Mouse (Mus musculus) stomach, embryonic 16.5 days (tissue): ENCODE data around the gene Arntl2. TPM values are rescaled to one million over a fixed set of nuclear protein-coding genes. Genes with fewer than 3 reads are reported as not detected.
A peak's percentile ranks its signal among the peaks of the same experiment; 100 is the strongest.

Source experiments
- ATAC-seq: fragments of 200-750 bp; cut with Nextera tagmentation; 2 replicates; pipeline ENCODE4 v1.8.0; 2017; ENCODE audit warnings: moderate number of reproducible peaks, moderate TSS enrichment; ENCODE audit not compliant: insufficient read depth, low FRiP score
- H3K27ac ChIP-seq: fragments of 300-500 bp; sonication (generic); 2 replicates; pipeline ENCODE4 v1.5.1; 2014; ENCODE audit warnings: low read length
- H3K27me3 ChIP-seq: fragments of 300-500 bp; sonication (generic); 2 replicates; pipeline ENCODE4 v1.6.1; 2014; ENCODE audit warnings: low read length, control low read depth, mixed read lengths; ENCODE audit not compliant: control insufficient read depth, insufficient read depth
- H3K36me3 ChIP-seq: fragments of 300-500 bp; sonication (generic); 2 replicates; pipeline ENCODE4 v1.6.1; 2014; ENCODE audit warnings: low read length; ENCODE audit not compliant: control insufficient read depth, insufficient read depth
- H3K4me1 ChIP-seq: fragments of 300-500 bp; sonication (generic); 2 replicates; pipeline ENCODE4 v1.6.1; 2014; ENCODE audit warnings: low read length, control low read depth, mixed read lengths; ENCODE audit not compliant: control insufficient read depth, insufficient read depth
- H3K4me2 ChIP-seq: fragments of 300-500 bp; sonication (generic); 2 replicates; pipeline ENCODE4 v1.6.1; 2014; ENCODE audit warnings: low read depth, low read length, mixed read lengths
- H3K4me3 ChIP-seq: fragments of 300-500 bp; sonication (generic); replicated peaks from 2 replicates; pipeline ENCODE4 v1.5.1; 2014; ENCODE audit warnings: mild to moderate bottlenecking, low read length
- H3K9ac ChIP-seq: fragments of 300-500 bp; sonication (generic); 2 replicates; pipeline ENCODE4 v1.6.1; 2014; ENCODE audit warnings: low read length
- H3K9me3 ChIP-seq: fragments of 300-500 bp; sonication (generic); replicated peaks from 2 replicates; pipeline ENCODE4 v1.6.1; 2016; ENCODE audit warnings: low read length, control low read depth; ENCODE audit not compliant: control insufficient read depth
- WGBS: fragments of 180-500 bp; shearing (Covaris S2); extraction: QIAGEN DNeasy Blood & Tissue Kit; methylation state at CpG from one replicate; pipeline ENCODE4 v1.1.7; 2014; 5-methylcytosine and 5-hydroxymethylcytosine counted together
- polyA plus RNA-seq: library from polyadenylated mRNA; unstranded; fragments of >200 nt; fragmentation: Nextera tagmentation; extraction: Ambion mirVana; gene quantifications from 2 replicates; pipeline ENCODE4 v1.2.1, GENCODE M21; 2015

Arntl2 gene
- 7.5 and 9.1 TPM in 2 replicates for polyA plus RNA-seq

- no peaks in the 10 kb centered on the region for H3K36me3 ChIP-seq
- peak within 1 kb of the TSS; percentile 83 for H3K4me2 ChIP-seq
- H3K9me3 ChIP-seq = no peaks in the 10 kb centered on the region
- no peaks in the 10 kb centered on the region for H3K27me3 ChIP-seq
- H3K27ac ChIP-seq = no peak within 1 kb of the TSS
- H3K4me1 ChIP-seq = peaks cover 6% of the 10 kb centered on the region; the same call in 1 of the 2 replicates
- peak within 1 kb of the TSS; percentile 65 for H3K4me3 ChIP-seq
- WGBS = 1% methylated on average over 36 of the region's 36 CpGs
- H3K9ac ChIP-seq = peak within 1 kb of the TSS; percentile 78
- peak; percentile 97 for ATAC-seq
These were observed at the start of gene Arntl2 for GRCm38 (mm10) chr6:146795924-146796545. TSS of gene Arntl2 (plus strand) at chr6:146796055.

DNA sequence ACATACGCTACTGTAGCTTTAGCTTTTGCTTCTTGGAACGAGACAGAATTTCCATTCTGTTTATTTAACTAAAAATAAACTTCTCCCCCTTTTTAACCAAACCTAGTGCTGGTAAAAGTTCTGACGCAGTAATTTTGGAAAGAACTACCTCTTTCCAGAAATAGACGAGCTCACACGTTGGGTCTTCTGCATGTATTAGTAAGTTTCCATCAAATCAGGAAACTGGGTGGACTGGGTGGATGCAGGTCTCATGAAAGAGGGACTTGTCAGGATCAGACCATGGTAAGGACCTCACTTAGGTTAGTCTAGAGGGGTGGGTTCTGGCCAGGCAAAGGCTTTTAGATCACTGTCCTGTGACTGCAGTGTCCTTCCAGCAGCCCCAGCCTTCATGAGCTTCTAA is 49.3 kb upstream of the Arntl2 start:
- Histone ChIP-seq H3K4me3 (no peak overlapping the region), H3K4me1 (peaks cover 14% of the 10 kb centered on the region), H3K4me2 (peak overlapping the region; percentile 19; the same call in 1 of the 2 replicates), H3K9ac (no peak overlapping the region; the same call in 1 of the 2 replicates), H3K27ac (peak overlapping the region; percentile 74), H3K36me3 (no peaks in the 10 kb centered on the region), H3K27me3 (no peaks in the 10 kb centered on the region), H3K9me3 (no peaks in the 10 kb centered on the region)
- no peak for ATAC-seq
- 35% methylated on average over 5 of the region's 5 CpGs for WGBS

- Histone ChIP-seq H3K36me3 (no peaks in the 10 kb centered on the region), H3K4me2 (no peak overlapping the region), H3K4me1 (peaks cover 18% of the 10 kb centered on the region), H3K4me3 (no peak overlapping the region), H3K27ac (peak overlapping the region; percentile 74), H3K27me3 (no peaks in the 10 kb centered on the region), H3K9me3 (no peaks in the 10 kb centered on the region), H3K9ac (no peak overlapping the region)
- ATAC-seq = no peak
These were observed 48.8 kb upstream of the Arntl2 start for GRCm38 (mm10) chr6:146747057-146747456.

DNA sequence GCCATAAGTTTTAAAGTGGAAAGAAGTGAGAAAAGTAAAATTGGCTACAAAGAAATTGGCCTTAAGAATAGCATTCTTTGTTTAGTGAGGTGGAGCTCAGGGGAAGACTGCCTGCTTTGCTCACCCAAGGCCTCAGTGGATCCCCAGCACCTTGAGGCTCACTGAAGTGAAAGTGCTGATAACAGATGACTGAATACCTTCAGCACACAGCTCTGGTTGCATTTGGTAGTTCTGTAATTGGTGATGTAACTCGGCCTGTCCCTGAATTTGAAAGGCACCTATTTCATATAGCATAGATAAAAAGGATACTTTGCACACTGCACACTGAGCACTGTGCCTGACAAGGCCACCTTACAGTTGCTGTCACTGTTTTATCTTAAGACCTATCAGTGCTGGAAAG is 47.6 kb upstream of the Arntl2 start:
- Histone ChIP-seq H3K9me3 (no peaks in the 10 kb centered on the region), H3K27ac (no peak overlapping the region), H3K4me2 (no peak overlapping the region), H3K27me3 (no peaks in the 10 kb centered on the region), H3K9ac (no peak overlapping the region), H3K36me3 (no peaks in the 10 kb centered on the region), H3K4me1 (peaks cover 18% of the 10 kb centered on the region; the same call in 1 of the 2 replicates), H3K4me3 (no peak overlapping the region)
- 78% methylated on average over 1 of the region's 1 CpGs for WGBS
- no peak for ATAC-seq

DNA sequence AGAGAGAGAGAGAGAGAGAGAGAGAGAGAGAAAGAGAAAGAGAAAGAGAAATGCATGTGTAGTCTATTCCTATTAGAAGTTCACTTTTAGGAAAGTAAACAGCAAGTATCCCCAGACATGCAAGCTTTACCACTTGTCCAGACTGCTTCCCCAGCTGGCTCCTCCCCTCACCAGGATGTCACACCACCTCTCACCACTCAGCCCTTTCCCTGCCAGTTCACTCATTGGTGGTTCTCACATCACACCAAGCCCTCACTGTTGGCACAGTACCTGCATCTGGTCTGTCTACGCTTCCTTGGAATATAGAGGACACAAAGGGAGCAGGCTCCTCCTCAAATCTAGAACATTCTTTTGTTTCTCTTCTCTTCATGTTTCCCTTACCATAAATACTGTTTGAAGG is 44.2 kb upstream of the Arntl2 start:
- H3K4me2 ChIP-seq = no peak overlapping the region
- ATAC-seq = peak; percentile 76; the same call in 1 of the 2 replicates
- 58% methylated on average over 1 of the region's 1 CpGs for WGBS
- no peaks in the 10 kb centered on the region for H3K9me3 ChIP-seq
- H3K4me1 ChIP-seq = peaks cover 24% of the 10 kb centered on the region
- no peak overlapping the region for H3K4me3 ChIP-seq
- no peaks in the 10 kb centered on the region for H3K27me3 ChIP-seq
- H3K36me3 ChIP-seq = no peaks in the 10 kb centered on the region
- H3K27ac ChIP-seq = peak overlapping the region; percentile 25
- no peak overlapping the region for H3K9ac ChIP-seq

- no peak for ATAC-seq
- peaks cover 19% of the 10 kb centered on the region for H3K4me1 ChIP-seq
- no peak overlapping the region for H3K4me3 ChIP-seq
- WGBS = 79% methylated on average over 2 of the region's 2 CpGs
- H3K9me3 ChIP-seq = no peaks in the 10 kb centered on the region
- peak overlapping the region; percentile 25 for H3K27ac ChIP-seq
- H3K9ac ChIP-seq = no peak overlapping the region
- no peaks in the 10 kb centered on the region for H3K36me3 ChIP-seq
- H3K4me2 ChIP-seq = no peak overlapping the region
- H3K27me3 ChIP-seq = no peaks in the 10 kb centered on the region
These were observed 43.7 kb upstream of the Arntl2 start for GRCm38 (mm10) chr6:146752178-146752577.

- 64% methylated on average over 1 of the region's 1 CpGs for WGBS
- Histone ChIP-seq H3K4me3 (no peak overlapping the region), H3K9ac (no peak overlapping the region), H3K36me3 (no peaks in the 10 kb centered on the region), H3K27ac (no peak overlapping the region), H3K9me3 (no peaks in the 10 kb centered on the region), H3K27me3 (no peaks in the 10 kb centered on the region), H3K4me1 (peaks cover 19% of the 10 kb centered on the region), H3K4me2 (no peak overlapping the region)
- no peak for ATAC-seq
These were observed 43.2 kb upstream of the Arntl2 start for GRCm38 (mm10) chr6:146752612-146753011.

DNA sequence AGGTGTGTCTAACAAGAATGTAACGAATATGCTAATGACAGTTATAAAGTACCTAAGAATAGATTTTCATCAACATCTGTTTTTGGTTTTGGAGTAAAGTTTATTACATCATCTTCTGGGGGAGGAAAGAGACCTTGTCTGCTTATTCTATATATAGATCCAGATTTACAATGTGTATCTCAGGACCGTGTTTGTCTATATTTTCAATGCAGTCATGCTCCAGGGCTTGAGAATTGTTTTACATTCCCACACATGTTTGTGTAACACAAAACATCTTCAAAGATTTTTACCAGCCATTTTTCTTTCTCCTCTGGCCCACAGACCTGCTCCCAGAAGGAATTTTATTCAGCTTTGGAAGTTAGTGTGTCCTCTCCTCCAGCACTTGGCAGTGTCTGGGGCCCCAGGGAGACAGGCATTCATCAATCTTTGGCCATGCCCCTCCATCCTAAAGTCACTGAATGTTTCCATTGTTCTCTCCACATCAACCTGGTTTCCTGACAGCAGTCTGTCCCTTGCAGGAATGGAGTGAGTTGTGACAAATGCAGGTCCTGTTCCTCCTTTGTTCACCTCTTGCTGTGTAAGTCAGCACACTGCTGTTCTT is 42.2 kb upstream of the Arntl2 start:
- 41% methylated on average over 2 of the region's 2 CpGs for WGBS

GRCm38 (mm10) chr6:146755136-146755535 is 40.7 kb upstream of the Arntl2 start:
- H3K4me1 ChIP-seq = peaks cover 16% of the 10 kb centered on the region
- ATAC-seq = no peak
- no peak overlapping the region for H3K27ac ChIP-seq
- H3K36me3 ChIP-seq = no peaks in the 10 kb centered on the region
- 87% methylated on average over 2 of the region's 2 CpGs for WGBS
- H3K27me3 ChIP-seq = no peaks in the 10 kb centered on the region
- no peak overlapping the region for H3K4me2 ChIP-seq
- no peak overlapping the region for H3K9ac ChIP-seq
- H3K9me3 ChIP-seq = no peaks in the 10 kb centered on the region
- H3K4me3 ChIP-seq = no peak overlapping the region

More for the DNA sequence above, 42.2 kb upstream of the Arntl2 start:
- H3K4me3 ChIP-seq = no peak overlapping the region
- H3K4me2 ChIP-seq = no peak overlapping the region
- no peaks in the 10 kb centered on the region for H3K36me3 ChIP-seq
- no peaks in the 10 kb centered on the region for H3K9me3 ChIP-seq
- H3K27ac ChIP-seq = no peak overlapping the region
- no peak overlapping the region for H3K9ac ChIP-seq
- H3K4me1 ChIP-seq = peaks cover 19% of the 10 kb centered on the region
- H3K27me3 ChIP-seq = no peaks in the 10 kb centered on the region
- ATAC-seq = no peak
